Mouse (Mus musculus) hindbrain, embryonic 11.5 days (tissue): Measurements from ENCODE around the gene Slc44a4. TPM values are rescaled to one million over a fixed set of nuclear protein-coding genes. Genes with fewer than 3 reads are reported as not detected.
"Not testable (repeated sequence)": the region's sequence is repeated elsewhere in the genome, so short reads cannot be mapped to it uniquely, and the experiment has no call there.

ENCODE experiments used
- ATAC-seq: fragments of 200-750 bp; cut with Nextera tagmentation; 2 replicates; pipeline ENCODE4 v1.8.0; 2017; ENCODE audit warnings: mild to moderate bottlenecking, moderate TSS enrichment, moderate library complexity; ENCODE audit not compliant: low FRiP score
- DNase-seq: peaks from one replicate; pipeline ENCODE4 v3.0.0-alpha.2; 2015; ENCODE audit warnings: low spot score
- H3K27ac ChIP-seq: fragments of 300-500 bp; sonication (generic); 2 replicates; pipeline ENCODE4 v1.5.1; 2014; ENCODE audit warnings: mild to moderate bottlenecking, low read depth, low read length
- H3K27me3 ChIP-seq: fragments of 300-500 bp; sonication (generic); 2 replicates; pipeline ENCODE4 v1.6.1; 2014; ENCODE audit warnings: mild to moderate bottlenecking, low read length, moderate library complexity, mixed read lengths; ENCODE audit not compliant: control insufficient read depth, insufficient read depth
- H3K36me3 ChIP-seq: fragments of 300-500 bp; sonication (generic); 2 replicates; pipeline ENCODE4 v1.6.1; 2014; ENCODE audit warnings: mild to moderate bottlenecking, low read length, moderate library complexity, mixed read lengths; ENCODE audit not compliant: control insufficient read depth, insufficient read depth
- H3K4me1 ChIP-seq: fragments of 300-500 bp; sonication (generic); replicated peaks from 2 replicates; pipeline ENCODE4 v1.6.1; 2014; ENCODE audit warnings: low read length, mixed read lengths; ENCODE audit not compliant: control insufficient read depth, insufficient read depth
- H3K4me2 ChIP-seq: fragments of 300-500 bp; sonication (generic); replicated peaks from 2 replicates; pipeline ENCODE4 v1.6.1; 2014; ENCODE audit warnings: mild to moderate bottlenecking, low read depth, low read length
- H3K4me3 ChIP-seq: fragments of 300-500 bp; sonication (generic); 2 replicates; pipeline ENCODE4 v1.5.1; 2014; ENCODE audit warnings: low read depth, low read length
- H3K9ac ChIP-seq: fragments of 300-500 bp; sonication (generic); 2 replicates; pipeline ENCODE4 v1.6.1; 2014; ENCODE audit warnings: low read depth, low read length
- H3K9me3 ChIP-seq: fragments of 300-500 bp; sonication (generic); 2 replicates; pipeline ENCODE4 v1.6.1; 2016; ENCODE audit warnings: low read length; ENCODE audit not compliant: control insufficient read depth
- WGBS: fragments of 180-500 bp; shearing (Covaris S2); extraction: QIAGEN DNeasy Blood & Tissue Kit; methylation state at CpG from one replicate; pipeline ENCODE4 v1.1.7; 2014; 5-methylcytosine and 5-hydroxymethylcytosine counted together
- polyA plus RNA-seq: library from polyadenylated mRNA; unstranded; fragments of >200 nt; fragmentation: Nextera tagmentation; extraction: Ambion mirVana; gene quantifications from 2 replicates; pipeline ENCODE4 v1.2.1, GENCODE M21; 2014

The Slc44a4 gene
- polyA plus RNA-seq, 1 experiment from 2014 or later: 0.12 TPM

- Histone ChIP-seq H3K4me3 (peak overlapping the region; percentile 92), H3K27ac (peak overlapping the region; percentile 92), H3K27me3 (peaks cover 10% of the 10 kb centered on the region), H3K4me1 (0 out of 2 replicates have a peak, but pooled peaks cover 6% of the 10 kb centered on the region), H3K36me3 (peaks cover 12% of the 10 kb centered on the region), H3K9ac (peak overlapping the region; percentile 99), H3K4me2 (peak overlapping the region; percentile 90), H3K9me3 (no peaks in the 10 kb centered on the region)
- DNase-seq: no peak
- 2% methylated on average over 28 of the region's 29 CpGs for WGBS
- peak; percentile 70 for ATAC-seq
Observed at GRCm38 (mm10) chr17:34951636-34952377, 37.5 kb downstream of the Slc44a4 start.

- Histone ChIP-seq H3K4me1 (0 out of 2 replicates have a peak, but pooled peaks cover 6% of the 10 kb centered on the region), H3K36me3 (peaks cover 12% of the 10 kb centered on the region), H3K27me3 (peaks cover 11% of the 10 kb centered on the region), H3K4me2 (peak overlapping the region; percentile 90), H3K9ac (peak overlapping the region; percentile 99), H3K9me3 (no peaks in the 10 kb centered on the region), H3K4me3 (peak overlapping the region; percentile 92), H3K27ac (peak overlapping the region; percentile 92)
- under 1% methylated on average over 23 of the region's 23 CpGs for WGBS
- DNase-seq (peak; percentile 88), ATAC-seq (peak; percentile 80)
Observed at GRCm38 (mm10) chr17:34952378-34953040, 38.2 kb downstream of the Slc44a4 start.

- H3K27ac ChIP-seq: no peak overlapping the region
- H3K27me3 ChIP-seq: peaks cover 11% of the 10 kb centered on the region
- ATAC-seq: no peak
- 0 out of 2 replicates have a peak, but pooled peaks cover 6% of the 10 kb centered on the region for H3K4me1 ChIP-seq
- peaks cover 12% of the 10 kb centered on the region for H3K36me3 ChIP-seq
- H3K4me2 ChIP-seq: no peak overlapping the region
- WGBS: 92% methylated on average over 3 of the region's 3 CpGs
- no peak overlapping the region for H3K4me3 ChIP-seq
- no peak for DNase-seq
- H3K9ac ChIP-seq: no peak overlapping the region
- H3K9me3 ChIP-seq: no peaks in the 10 kb centered on the region
Observed at GRCm38 (mm10) chr17:34953258-34953657, 39.0 kb downstream of the Slc44a4 start.

DNA sequence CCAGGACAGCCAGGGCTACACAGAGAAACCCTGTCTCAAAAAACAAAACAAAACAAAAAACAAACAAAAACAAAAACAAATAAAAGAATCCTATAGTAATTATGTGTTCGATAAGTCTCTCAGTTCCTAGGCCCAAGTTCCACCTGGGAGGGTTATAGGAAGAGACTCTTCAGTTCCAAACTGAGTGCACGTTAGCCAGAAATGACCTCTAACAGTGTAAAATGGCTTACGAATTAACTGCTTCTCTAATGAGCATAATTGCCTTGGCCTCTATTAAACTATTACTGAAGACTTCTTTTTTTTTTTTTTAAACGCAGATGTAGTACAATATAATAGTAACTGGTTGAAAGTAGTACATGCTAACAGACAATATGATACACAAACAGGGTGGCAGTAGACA is 39.6 kb downstream of the Slc44a4 start:
- no peaks in the 10 kb centered on the region for H3K9me3 ChIP-seq
- H3K4me2 ChIP-seq: no peak overlapping the region
- H3K4me1 ChIP-seq: 0 out of 2 replicates have a peak, but pooled peaks cover 6% of the 10 kb centered on the region
- peaks cover 11% of the 10 kb centered on the region for H3K27me3 ChIP-seq
- ATAC-seq (no peak), DNase-seq (no peak)
- peaks cover 12% of the 10 kb centered on the region for H3K36me3 ChIP-seq
- H3K9ac ChIP-seq: no peak overlapping the region
- H3K27ac ChIP-seq: no peak overlapping the region
- 90% methylated on average over 4 of the region's 4 CpGs for WGBS
- H3K4me3 ChIP-seq: no peak overlapping the region

- Histone ChIP-seq H3K9ac (no peak overlapping the region), H3K4me2 (no peak overlapping the region), H3K9me3 (no peaks in the 10 kb centered on the region), H3K4me1 (0 out of 2 replicates have a peak, but pooled peaks cover 7% of the 10 kb centered on the region), H3K36me3 (peaks cover 8% of the 10 kb centered on the region), H3K27ac (no peak overlapping the region), H3K27me3 (peaks cover 11% of the 10 kb centered on the region), H3K4me3 (no peak overlapping the region)
- 79% methylated on average over 4 of the region's 4 CpGs for WGBS
- ATAC-seq: no peak
- DNase-seq: no peak
Observed at GRCm38 (mm10) chr17:34954831-34955230, 40.6 kb downstream of the Slc44a4 start.

DNA sequence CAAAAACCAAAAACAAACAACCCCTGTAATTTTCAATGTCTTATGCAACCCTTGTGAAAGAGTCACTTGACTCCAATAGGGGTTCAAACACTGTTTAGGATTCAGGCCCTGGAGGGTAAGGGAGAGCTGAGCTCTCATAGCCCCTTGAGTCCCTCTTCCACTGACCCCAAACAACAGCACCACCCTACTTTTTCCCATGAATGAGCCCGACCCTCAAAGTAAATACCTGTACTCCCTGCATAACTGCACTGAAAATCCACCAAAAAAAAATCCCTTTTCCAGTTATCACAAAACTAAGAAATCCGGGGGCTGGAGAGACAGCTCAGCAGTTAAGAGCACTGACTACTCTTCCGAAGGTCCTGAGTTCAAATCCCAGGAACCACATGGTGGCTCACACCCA is 41.6 kb downstream of the Slc44a4 start:
- Histone ChIP-seq H3K27me3 (peaks cover 11% of the 10 kb centered on the region), H3K27ac (no peak overlapping the region), H3K9me3 (no peaks in the 10 kb centered on the region), H3K4me3 (no peak overlapping the region), H3K36me3 (no peaks in the 10 kb centered on the region), H3K9ac (no peak overlapping the region), H3K4me2 (no peak overlapping the region), H3K4me1 (0 out of 2 replicates have a peak, but pooled peaks cover 3% of the 10 kb centered on the region)
- no peak for ATAC-seq
- DNase-seq: no peak
- WGBS: 82% methylated on average over 3 of the region's 3 CpGs

DNA sequence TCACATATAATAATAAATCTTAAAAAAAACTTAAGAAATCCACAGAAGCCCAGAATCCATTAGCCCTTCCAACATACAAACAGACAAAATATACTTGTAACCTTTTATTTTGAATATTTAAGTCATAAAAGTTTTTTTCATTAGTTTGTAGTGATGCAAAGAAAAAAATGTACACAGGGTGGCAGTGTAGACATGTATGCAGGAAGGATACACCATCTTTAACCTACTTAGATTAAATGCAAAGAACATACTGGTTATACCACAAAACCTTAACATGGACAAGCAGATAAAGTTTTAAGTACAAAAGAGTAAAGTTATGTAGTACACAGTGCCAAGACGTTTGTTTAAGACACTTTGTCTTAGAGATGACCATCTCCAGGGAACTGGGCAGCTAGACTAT is 42.1 kb downstream of the Slc44a4 start:
- Histone ChIP-seq H3K9me3 (no peaks in the 10 kb centered on the region), H3K36me3 (no peaks in the 10 kb centered on the region), H3K4me3 (no peak overlapping the region), H3K4me2 (no peak overlapping the region), H3K27ac (no peak overlapping the region), H3K27me3 (peaks cover 11% of the 10 kb centered on the region), H3K4me1 (0 out of 2 replicates have a peak, but pooled peaks cover 2% of the 10 kb centered on the region), H3K9ac (no peak overlapping the region)
- ATAC-seq (no peak), DNase-seq (no peak)
- 41% methylated on average over 1 of the region's 1 CpGs for WGBS

DNA sequence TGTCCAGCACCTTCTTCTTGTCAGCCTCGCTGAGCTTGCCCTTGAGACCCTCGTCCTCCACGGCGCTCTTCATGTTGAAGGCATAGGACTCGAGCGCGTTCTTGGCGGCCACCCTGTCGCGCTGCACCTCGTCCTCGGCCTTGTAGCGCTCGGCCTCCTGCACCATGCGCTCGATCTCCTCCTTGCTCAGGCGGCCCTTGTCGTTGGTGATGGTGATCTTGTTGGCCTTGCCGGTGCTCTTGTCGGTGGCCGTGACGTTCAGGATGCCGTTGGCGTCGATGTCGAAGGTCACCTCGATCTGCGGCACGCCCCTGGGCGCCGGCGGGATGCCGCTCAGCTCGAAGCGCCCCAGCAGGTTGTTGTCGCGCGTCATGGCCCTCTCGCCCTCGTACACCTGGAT is 43.0 kb downstream of the Slc44a4 start:
- not testable (repeated sequence) for H3K4me3 ChIP-seq, H3K9ac ChIP-seq, DNase-seq, ATAC-seq, H3K4me2 ChIP-seq, H3K36me3 ChIP-seq, H3K9me3 ChIP-seq, H3K27ac ChIP-seq, H3K4me1 ChIP-seq
- WGBS: 30% methylated on average over 25 of the region's 40 CpGs
- peaks cover 11% of the 10 kb centered on the region for H3K27me3 ChIP-seq
